Mouse (Mus musculus) CD4-positive, CD25-positive, alpha-beta regulatory T cell, adult 2 months (primary cell): ENCODE results near the gene AI464131.

Experiments
- DNase-seq: peaks from one replicate; pipeline ENCODE4 v3.0.0-alpha.2; 2012; ENCODE audit warnings: low read depth, low spot score

AI464131 gene

GRCm38 (mm10) chr4:41505131-41505551 lies 2.3 kb upstream of the AI464131 start:
- peak; percentile 21 for DNase-seq

- DNase-seq: no peak
Observed at GRCm38 (mm10) chr4:41504325-41504724, 1.4 kb upstream of the AI464131 start.

- DNase-seq: no peak
Observed at GRCm38 (mm10) chr4:41502171-41502940, 520 bp downstream of the AI464131 start.

- no peak for DNase-seq
Observed at GRCm38 (mm10) chr4:41500787-41501186, 2.1 kb downstream of the AI464131 start.

- DNase-seq: no peak
Observed at GRCm38 (mm10) chr4:41499619-41500018, 3.3 kb downstream of the AI464131 start.

GRCm38 (mm10) chr4:41498921-41499391 lies 3.9 kb downstream of the AI464131 start:
- DNase-seq: no peak

- DNase-seq: no peak
Observed at GRCm38 (mm10) chr4:41497995-41498845, 4.7 kb downstream of the AI464131 start.

- DNase-seq: peak; percentile 12
Observed at GRCm38 (mm10) chr4:41497579-41497978, 5.3 kb downstream of the AI464131 start.

- no peak for DNase-seq
Observed at GRCm38 (mm10) chr4:41497046-41497445, 5.8 kb downstream of the AI464131 start.

- no peak for DNase-seq
Observed at GRCm38 (mm10) chr4:41495850-41496249, 7.0 kb downstream of the AI464131 start.

- no peak for DNase-seq
Observed at GRCm38 (mm10) chr4:41495076-41495475, 7.8 kb downstream of the AI464131 start.

- no peak for DNase-seq
Observed at GRCm38 (mm10) chr4:41494378-41494777, 8.5 kb downstream of the AI464131 start.

- DNase-seq: no peak
Observed at GRCm38 (mm10) chr4:41493464-41494116, 9.3 kb downstream of the AI464131 start.

- no peak for DNase-seq
Observed at GRCm38 (mm10) chr4:41492951-41493350, 9.9 kb downstream of the AI464131 start.

- no peak for DNase-seq
Observed at GRCm38 (mm10) chr4:41481601-41482017, 21.3 kb downstream of the AI464131 start.

- no peak for DNase-seq
Observed at GRCm38 (mm10) chr4:41480254-41480653, 22.6 kb downstream of the AI464131 start.

GRCm38 (mm10) chr4:41479456-41479804 lies 23.4 kb downstream of the AI464131 start:
- no peak for DNase-seq

- no peak for DNase-seq
Observed at GRCm38 (mm10) chr4:41478751-41479455, 24.0 kb downstream of the AI464131 start.

GRCm38 (mm10) chr4:41477648-41478160 lies 25.2 kb downstream of the AI464131 start:
- no peak for DNase-seq

GRCm38 (mm10) chr4:41471384-41471689 lies 31.5 kb downstream of the AI464131 start:
- no peak for DNase-seq

GRCm38 (mm10) chr4:41470684-41471383 lies 32.0 kb downstream of the AI464131 start:
- DNase-seq: no peak
